Mouse (Mus musculus) limb, embryonic 13.5 days (tissue): Measurements from ENCODE around the gene Unc45b. TPM values are rescaled to one million over a fixed set of nuclear protein-coding genes. Genes with fewer than 3 reads are reported as not detected.

ENCODE experiments used
- ATAC-seq: fragments of 200-750 bp; cut with Nextera tagmentation; 2 replicates; pipeline ENCODE4 v1.8.0; 2017; ENCODE audit warnings: low read depth, moderate number of reproducible peaks, moderate TSS enrichment; ENCODE audit not compliant: low FRiP score
- H3K27ac ChIP-seq: fragments of 300-500 bp; sonication (generic); 2 replicates; pipeline ENCODE4 v1.5.1; 2015; ENCODE audit warnings: inconsistent platforms, mild to moderate bottlenecking, moderate library complexity
- H3K27me3 ChIP-seq: fragments of 300-500 bp; sonication (generic); 2 replicates; pipeline ENCODE4 v1.6.1; 2015; ENCODE audit warnings: mild to moderate bottlenecking, inconsistent platforms
- H3K36me3 ChIP-seq: fragments of 300-500 bp; sonication (generic); 2 replicates; pipeline ENCODE4 v1.6.1; 2015; ENCODE audit warnings: inconsistent platforms, mild to moderate bottlenecking, moderate library complexity
- H3K4me1 ChIP-seq: fragments of 300-500 bp; sonication (generic); 2 replicates; pipeline ENCODE4 v1.6.1; 2015; ENCODE audit warnings: inconsistent platforms
- H3K4me2 ChIP-seq: fragments of 300-500 bp; sonication (generic); replicated peaks from 2 replicates; pipeline ENCODE4 v1.6.1; 2015; ENCODE audit warnings: inconsistent platforms, mild to moderate bottlenecking, moderate library complexity
- H3K4me3 ChIP-seq: fragments of 300-500 bp; sonication (generic); 2 replicates; pipeline ENCODE4 v1.5.1; 2015; ENCODE audit warnings: moderate library complexity, mild to moderate bottlenecking, inconsistent platforms
- H3K9ac ChIP-seq: fragments of 300-500 bp; sonication (generic); 2 replicates; pipeline ENCODE4 v1.6.1; 2015; ENCODE audit warnings: mild to moderate bottlenecking, inconsistent platforms
- H3K9me3 ChIP-seq: fragments of 300-500 bp; sonication (generic); 2 replicates; pipeline ENCODE4 v1.6.1; 2016; ENCODE audit warnings: inconsistent platforms
- WGBS: fragments of 180-500 bp; shearing (Covaris S2); methylation state at CpG from one replicate; pipeline ENCODE4 v1.1.7; 2015; 5-methylcytosine and 5-hydroxymethylcytosine counted together
- polyA plus RNA-seq: library from polyadenylated mRNA; unstranded; fragments of >200 nt; fragmentation: Nextera tagmentation; extraction: Ambion mirVana; gene quantifications from 2 replicates; pipeline ENCODE4 v1.2.1, GENCODE M21; 2015

The Unc45b gene
- polyA plus RNA-seq, 1 experiment from 2014 or later = 20.0 TPM

- no peak overlapping the region for H3K27ac ChIP-seq
- ATAC-seq = no peak
- H3K4me2 ChIP-seq = no peak overlapping the region
- no peak overlapping the region for H3K4me3 ChIP-seq
- H3K27me3 ChIP-seq = no peaks in the 10 kb centered on the region
- no peak overlapping the region for H3K9ac ChIP-seq
- 77% methylated on average over 5 of the region's 5 CpGs for WGBS
- H3K9me3 ChIP-seq = no peaks in the 10 kb centered on the region
- peaks cover 12% of the 10 kb centered on the region for H3K36me3 ChIP-seq
- H3K4me1 ChIP-seq = no peaks in the 10 kb centered on the region
These were observed 35.4 kb upstream of the Unc45b start for GRCm38 (mm10) chr11:82874924-82875323.

- 90% methylated on average over 5 of the region's 5 CpGs for whole genome bisulfite sequencing
- Histone ChIP-seq H3K4me2 (no peak overlapping the region), H3K27me3 (no peaks in the 10 kb centered on the region), H3K9me3 (no peaks in the 10 kb centered on the region), H3K9ac (no peak overlapping the region), H3K4me1 (no peaks in the 10 kb centered on the region), H3K27ac (no peak overlapping the region), H3K36me3 (peaks cover 13% of the 10 kb centered on the region), H3K4me3 (no peak overlapping the region)
- ATAC-seq = no peak
These were observed 34.7 kb upstream of the Unc45b start for GRCm38 (mm10) chr11:82875631-82876030.

- 71% methylated on average over 7 of the region's 7 CpGs for WGBS
- H3K27me3 ChIP-seq = no peaks in the 10 kb centered on the region
- H3K4me1 ChIP-seq = no peaks in the 10 kb centered on the region
- no peak overlapping the region for H3K4me3 ChIP-seq
- no peak for ATAC-seq
- H3K4me2 ChIP-seq = no peak overlapping the region
- H3K9me3 ChIP-seq = no peaks in the 10 kb centered on the region
- peaks cover 13% of the 10 kb centered on the region for H3K36me3 ChIP-seq
- H3K9ac ChIP-seq = no peak overlapping the region
- no peak overlapping the region for H3K27ac ChIP-seq
These were observed 32.5 kb upstream of the Unc45b start for GRCm38 (mm10) chr11:82877726-82878344.

- H3K27me3 ChIP-seq = no peaks in the 10 kb centered on the region
- H3K4me1 ChIP-seq = 0 out of 2 replicates have a peak, but pooled peaks cover under 1% of the 10 kb centered on the region
- WGBS = 61% methylated on average over 8 of the region's 8 CpGs
- H3K9me3 ChIP-seq = no peaks in the 10 kb centered on the region
- ATAC-seq = no peak
- H3K36me3 ChIP-seq = peaks cover 13% of the 10 kb centered on the region
- no peak overlapping the region for H3K27ac ChIP-seq
- no peak overlapping the region for H3K4me2 ChIP-seq
- H3K9ac ChIP-seq = no peak overlapping the region
- H3K4me3 ChIP-seq = no peak overlapping the region
These were observed 27.2 kb upstream of the Unc45b start for GRCm38 (mm10) chr11:82883180-82883579.

GRCm38 (mm10) chr11:82886559-82886958 is 23.8 kb upstream of the Unc45b start:
- Histone ChIP-seq H3K27me3 (peaks cover 3% of the 10 kb centered on the region; the same call in 1 of the 2 replicates), H3K9me3 (no peaks in the 10 kb centered on the region), H3K4me2 (no peak overlapping the region), H3K4me3 (no peak overlapping the region), H3K4me1 (peaks cover 19% of the 10 kb centered on the region), H3K27ac (no peak overlapping the region), H3K9ac (no peak overlapping the region), H3K36me3 (no peaks in the 10 kb centered on the region)
- 87% methylated on average over 3 of the region's 3 CpGs for WGBS
- ATAC-seq = no peak

- no peak for ATAC-seq
- Histone ChIP-seq H3K9me3 (no peaks in the 10 kb centered on the region), H3K4me3 (no peak overlapping the region), H3K4me2 (no peak overlapping the region), H3K9ac (no peak overlapping the region), H3K27me3 (peaks cover 15% of the 10 kb centered on the region; the same call in 1 of the 2 replicates), H3K27ac (no peak overlapping the region), H3K4me1 (peaks cover 19% of the 10 kb centered on the region), H3K36me3 (no peaks in the 10 kb centered on the region)
- WGBS = 68% methylated on average over 10 of the region's 10 CpGs
These were observed 21.8 kb upstream of the Unc45b start for GRCm38 (mm10) chr11:82888491-82888946.

- Histone ChIP-seq H3K36me3 (no peaks in the 10 kb centered on the region), H3K9me3 (no peaks in the 10 kb centered on the region), H3K27me3 (peaks cover 15% of the 10 kb centered on the region; the same call in 1 of the 2 replicates), H3K9ac (peak overlapping the region; percentile 75), H3K4me3 (peak overlapping the region; percentile 64), H3K27ac (peak overlapping the region; percentile 61), H3K4me2 (peak overlapping the region; percentile 83), H3K4me1 (peaks cover 19% of the 10 kb centered on the region)
- no peak for ATAC-seq
- WGBS = 7% methylated on average over 31 of the region's 31 CpGs
These were observed 20.6 kb upstream of the Unc45b start for GRCm38 (mm10) chr11:82889524-82890341.

- Histone ChIP-seq H3K4me3 (peak within 1 kb of the TSS; percentile 64), H3K9ac (peak within 1 kb of the TSS; percentile 75), H3K27ac (peak within 1 kb of the TSS; percentile 61), H3K9me3 (no peaks in the 10 kb centered on the region), H3K36me3 (no peaks in the 10 kb centered on the region), H3K4me2 (peak within 1 kb of the TSS; percentile 83), H3K4me1 (peaks cover 19% of the 10 kb centered on the region), H3K27me3 (peaks cover 15% of the 10 kb centered on the region; the same call in 1 of the 2 replicates)
- 0% methylated on average over 26 of the region's 26 CpGs for WGBS
- peak; percentile 93 for ATAC-seq
These were observed 20.0 kb upstream of the Unc45b start, which contains the start of gene Rad51d for GRCm38 (mm10) chr11:82890342-82890762. Gene Rad51d (minus strand): TSS chr11:82890614.

GRCm38 (mm10) chr11:82891936-82892335 is 18.4 kb upstream of the Unc45b start, which contains the start of gene Fndc8:
Gene Fndc8 (plus strand): TSS chr11:82892124.
- no peak within 1 kb of the TSS for H3K4me2 ChIP-seq
- no peak within 1 kb of the TSS for H3K27ac ChIP-seq
- H3K36me3 ChIP-seq = no peaks in the 10 kb centered on the region
- ATAC-seq = no peak
- peaks cover 15% of the 10 kb centered on the region; the same call in 1 of the 2 replicates for H3K27me3 ChIP-seq
- no peak within 1 kb of the TSS for H3K9ac ChIP-seq
- H3K4me1 ChIP-seq = peaks cover 19% of the 10 kb centered on the region
- no peak within 1 kb of the TSS for H3K4me3 ChIP-seq
- 54% methylated on average over 7 of the region's 7 CpGs for WGBS
- H3K9me3 ChIP-seq = no peaks in the 10 kb centered on the region

GRCm38 (mm10) chr11:82897478-82897877 is 12.9 kb upstream of the Unc45b start:
- H3K4me1 ChIP-seq = no peaks in the 10 kb centered on the region
- 88% methylated on average over 10 of the region's 10 CpGs for WGBS
- peaks cover 29% of the 10 kb centered on the region for H3K36me3 ChIP-seq
- H3K4me3 ChIP-seq = no peak overlapping the region
- no peaks in the 10 kb centered on the region for H3K9me3 ChIP-seq
- 0 out of 2 replicates have a peak, but pooled peaks cover 3% of the 10 kb centered on the region for H3K27me3 ChIP-seq
- no peak overlapping the region for H3K9ac ChIP-seq
- H3K4me2 ChIP-seq = no peak overlapping the region
- H3K27ac ChIP-seq = no peak overlapping the region
- no peak for ATAC-seq

GRCm38 (mm10) chr11:82899720-82900119 is 10.6 kb upstream of the Unc45b start:
- no peak overlapping the region for H3K4me2 ChIP-seq
- H3K9me3 ChIP-seq = no peaks in the 10 kb centered on the region
- ATAC-seq = no peak
- H3K27me3 ChIP-seq = no peaks in the 10 kb centered on the region
- 95% methylated on average over 5 of the region's 5 CpGs for WGBS
- H3K9ac ChIP-seq = no peak overlapping the region
- H3K27ac ChIP-seq = no peak overlapping the region
- peaks cover 51% of the 10 kb centered on the region for H3K36me3 ChIP-seq
- no peak overlapping the region for H3K4me3 ChIP-seq
- H3K4me1 ChIP-seq = no peaks in the 10 kb centered on the region

- no peaks in the 10 kb centered on the region for H3K4me1 ChIP-seq
- whole genome bisulfite sequencing = 89% methylated on average over 20 of the region's 20 CpGs
- no peaks in the 10 kb centered on the region for H3K27me3 ChIP-seq
- no peak overlapping the region for H3K9ac ChIP-seq
- no peak for ATAC-seq
- peaks cover 70% of the 10 kb centered on the region for H3K36me3 ChIP-seq
- no peak overlapping the region for H3K4me2 ChIP-seq
- no peaks in the 10 kb centered on the region for H3K9me3 ChIP-seq
- no peak overlapping the region for H3K27ac ChIP-seq
- no peak overlapping the region for H3K4me3 ChIP-seq
These were observed 8.6 kb upstream of the Unc45b start for GRCm38 (mm10) chr11:82901606-82902310.
